Mouse (Mus musculus) myocyte (in vitro differentiated cells): ENCODE measurements around the gene Slc4a3.

Experiments used
- CEBPB ChIP-seq: IDR thresholded peaks from 2 replicates; pipeline ENCODE4 v1.6.1; 2011; ENCODE audit warnings: mild to moderate bottlenecking, moderate library complexity; ENCODE audit not compliant: poor library complexity, insufficient read depth, severe bottlenecking
- E2F4 ChIP-seq: IDR thresholded peaks from one replicate; pipeline ENCODE4 v1.6.1; 2011; ENCODE audit warnings: mild to moderate bottlenecking, control low read depth, moderate library complexity; ENCODE audit not compliant: insufficient read depth
- MAX ChIP-seq: IDR thresholded peaks from one replicate; pipeline ENCODE4 v1.6.1; 2011; ENCODE audit warnings: low read depth, mild to moderate bottlenecking, control low read depth
- POLR2A ChIP-seq: IDR thresholded peaks from one replicate; pipeline ENCODE4 v1.6.1; 2011; ENCODE audit warnings: low read depth, mild to moderate bottlenecking, control low read depth, moderate library complexity; ENCODE audit not compliant: insufficient read length
- POLR2AphosphoS2 ChIP-seq: IDR thresholded peaks from one replicate; pipeline ENCODE4 v1.6.1; 2011; ENCODE audit warnings: low read depth, control low read depth; ENCODE audit not compliant: insufficient read length
- TCF3 ChIP-seq: IDR thresholded peaks from one replicate; pipeline ENCODE4 v1.6.1; 2011; ENCODE audit warnings: low read depth, control low read depth; ENCODE audit not compliant: insufficient read length
- USF1 ChIP-seq: IDR thresholded peaks from one replicate; pipeline ENCODE4 v1.6.1; 2011; ENCODE audit warnings: low read depth, mild to moderate bottlenecking, control low read depth, moderate library complexity

GRCm38 (mm10) chr1:75549289-75550279 lies 3.5 kb downstream of the Slc4a3 start:
- TF ChIP-seq POLR2A: no peak
- TF ChIP-seq USF1: no peak
- no peak for TF ChIP-seq CEBPB
- no peak for TF ChIP-seq MAX
- no peak for TF ChIP-seq POLR2AphosphoS2
- no peak for TF ChIP-seq E2F4
- peak; percentile 29 for TF ChIP-seq TCF3
